Mouse (Mus musculus) midbrain, embryonic 15.5 days (tissue): ENCODE results near the gene Olfr873. TPM values are rescaled to one million over a fixed set of nuclear protein-coding genes. Genes with fewer than 3 reads are reported as not detected.
"Not testable (repeated sequence)": the region's sequence is repeated elsewhere in the genome, so short reads cannot be mapped to it uniquely, and the experiment has no call there.

Experiments used
- ATAC-seq: fragments of 200-750 bp; cut with Nextera tagmentation; replicated peaks from 2 replicates; pipeline ENCODE4 v1.8.0; 2017; ENCODE audit warnings: moderate TSS enrichment
- H3K27ac ChIP-seq: fragments of 300-500 bp; sonication (generic); 2 replicates; pipeline ENCODE4 v1.5.1; 2015; ENCODE audit warnings: mild to moderate bottlenecking, inconsistent platforms
- H3K27me3 ChIP-seq: fragments of 300-500 bp; sonication (generic); replicated peaks from 2 replicates; pipeline ENCODE4 v1.6.1; 2015; ENCODE audit warnings: inconsistent platforms
- H3K36me3 ChIP-seq: fragments of 300-500 bp; sonication (generic); replicated peaks from 2 replicates; pipeline ENCODE4 v1.6.1; 2015; ENCODE audit warnings: inconsistent platforms
- H3K4me1 ChIP-seq: fragments of 300-500 bp; sonication (generic); 2 replicates; pipeline ENCODE4 v1.6.1; 2015; ENCODE audit warnings: inconsistent platforms
- H3K4me2 ChIP-seq: fragments of 300-500 bp; sonication (generic); 2 replicates; pipeline ENCODE4 v1.6.1; 2015; ENCODE audit warnings: inconsistent platforms, mild to moderate bottlenecking, moderate library complexity
- H3K4me3 ChIP-seq: fragments of 300-500 bp; sonication (generic); 2 replicates; pipeline ENCODE4 v1.5.1; 2015; ENCODE audit warnings: mild to moderate bottlenecking, inconsistent platforms
- H3K9ac ChIP-seq: fragments of 300-500 bp; sonication (generic); 2 replicates; pipeline ENCODE4 v1.6.1; 2015; ENCODE audit warnings: mild to moderate bottlenecking, inconsistent platforms
- H3K9me3 ChIP-seq: fragments of 300-500 bp; sonication (generic); 2 replicates; pipeline ENCODE4 v1.6.1; 2016; ENCODE audit warnings: inconsistent platforms
- WGBS: fragments of 180-500 bp; shearing (Covaris S2); methylation state at CpG from one replicate; pipeline ENCODE4 v1.1.7; 2015; ENCODE audit warnings: mixed read lengths; 5-methylcytosine and 5-hydroxymethylcytosine counted together
- polyA plus RNA-seq: library from polyadenylated mRNA; unstranded; fragments of >200 nt; fragmentation: Nextera tagmentation; extraction: Ambion mirVana; gene quantifications from 2 replicates; pipeline ENCODE4 v1.2.1, GENCODE M21; 2015

Gene Olfr873
- not detected in 2 replicates for polyA plus RNA-seq

- no peaks in the 10 kb centered on the region for H3K36me3 ChIP-seq
- 90% methylated on average over 1 of the region's 1 CpGs for WGBS
- no peak within 1 kb of the TSS for H3K27ac ChIP-seq
- no peak within 1 kb of the TSS for H3K4me3 ChIP-seq
- H3K4me2 ChIP-seq = no peak within 1 kb of the TSS
- H3K9ac ChIP-seq = no peak within 1 kb of the TSS
- no peaks in the 10 kb centered on the region for H3K27me3 ChIP-seq
- no peaks in the 10 kb centered on the region; the same call in 1 of the 2 replicates for H3K9me3 ChIP-seq
- ATAC-seq = no peak
- H3K4me1 ChIP-seq = no peaks in the 10 kb centered on the region
These were observed at the start of gene Olfr873 for GRCm38 (mm10) chr9:20298232-20298631. TSS of gene Olfr873 (plus strand) at chr9:20298532.

GRCm38 (mm10) chr9:20282051-20282450, 16.3 kb upstream of the Olfr873 start, which contains the start of gene Olfr39:
TSS of gene Olfr39 (plus strand) at chr9:20282351.
- Histone ChIP-seq H3K27me3 (no peaks in the 10 kb centered on the region), H3K4me3 (no peak within 1 kb of the TSS), H3K4me2 (no peak within 1 kb of the TSS), H3K4me1 (no peaks in the 10 kb centered on the region), H3K36me3 (no peaks in the 10 kb centered on the region), H3K27ac (no peak within 1 kb of the TSS), H3K9me3 (no peaks in the 10 kb centered on the region), H3K9ac (no peak within 1 kb of the TSS)
- WGBS = 83% methylated on average over 1 of the region's 1 CpGs
- no peak for ATAC-seq

- ATAC-seq, H3K9ac ChIP-seq, H3K27me3 ChIP-seq, H3K27ac ChIP-seq, H3K4me3 ChIP-seq, H3K4me1 ChIP-seq, H3K36me3 ChIP-seq, H3K4me2 ChIP-seq, H3K9me3 ChIP-seq: not testable (repeated sequence)
- WGBS = 84% methylated on average over 5 of the region's 5 CpGs
These were observed 2.8 kb upstream of the Olfr873 start for GRCm38 (mm10) chr9:20295562-20295961.

GRCm38 (mm10) chr9:20335994-20336393, 37.7 kb downstream of the Olfr873 start, which contains the start of gene Olfr18:
TSS of gene Olfr18 (minus strand) at chr9:20336094.
- Histone ChIP-seq H3K4me3 (no peak within 1 kb of the TSS), H3K36me3 (no peaks in the 10 kb centered on the region)
- no peak for ATAC-seq

GRCm38 (mm10) chr9:20348501-20348900, 50.2 kb downstream of the Olfr873 start:
- WGBS = 89% methylated on average over 4 of the region's 4 CpGs

More at GRCm38 (mm10) chr9:20335994-20336393, 37.7 kb downstream of the Olfr873 start, which contains the start of gene Olfr18:
- H3K9ac ChIP-seq = no peak within 1 kb of the TSS
- no peaks in the 10 kb centered on the region for H3K4me1 ChIP-seq
- no peak within 1 kb of the TSS for H3K4me2 ChIP-seq
- H3K27me3 ChIP-seq = no peaks in the 10 kb centered on the region
- no peak within 1 kb of the TSS for H3K27ac ChIP-seq
- no peaks in the 10 kb centered on the region for H3K9me3 ChIP-seq

More at GRCm38 (mm10) chr9:20348501-20348900, 50.2 kb downstream of the Olfr873 start:
- Histone ChIP-seq H3K36me3 (peaks cover 35% of the 10 kb centered on the region), H3K4me3 (no peak overlapping the region), H3K27ac (no peak overlapping the region), H3K4me1 (no peaks in the 10 kb centered on the region), H3K4me2 (no peak overlapping the region), H3K9ac (no peak overlapping the region), H3K27me3 (no peaks in the 10 kb centered on the region), H3K9me3 (0 out of 2 replicates have a peak, but pooled peaks cover 5% of the 10 kb centered on the region)
- no peak for ATAC-seq

Other genes with a start within 250 kb of the Olfr873 start
- gene Olfr867, start 241.0 kb upstream of the Olfr873 start, polyA plus RNA-seq = not detected in 2 replicates
- not detected in 2 replicates for gene Olfr868, start 199.9 kb upstream of the Olfr873 start, polyA plus RNA-seq
- not detected in 2 replicates for gene Olfr869, start 169.5 kb upstream of the Olfr873 start, polyA plus RNA-seq
- not detected in 2 replicates for gene Olfr870, start 124.5 kb upstream of the Olfr873 start, polyA plus RNA-seq
- not detected in 2 replicates for gene Olfr871, start 86.3 kb upstream of the Olfr873 start, polyA plus RNA-seq
- not detected in 2 replicates for gene Olfr872, start 61.4 kb upstream of the Olfr873 start, polyA plus RNA-seq
- not detected in 2 replicates for gene Olfr39, start 16.2 kb upstream of the Olfr873 start, polyA plus RNA-seq
- 0.11 and 0.19 TPM in 2 replicates for gene Olfr18, start 37.6 kb downstream of the Olfr873 start, polyA plus RNA-seq
- gene Zfp560, start 86.6 kb downstream of the Olfr873 start, polyA plus RNA-seq = 33.4 and 39.4 TPM in 2 replicates
- gene Zfp26, start 161.6 kb downstream of the Olfr873 start, polyA plus RNA-seq = 13.9 and 15.8 TPM in 2 replicates
- 30.7 and 31.0 TPM in 2 replicates for gene Zfp426, start 194.2 kb downstream of the Olfr873 start, polyA plus RNA-seq
- 117 and 124 TPM in 2 replicates for gene Zfp266, start 222.9 kb downstream of the Olfr873 start, polyA plus RNA-seq